Mouse (Mus musculus) spleen, adult 2 months (tissue): Measurements from ENCODE around the gene Arl6ip5.
A peak's percentile ranks its signal among the peaks of the same experiment; 100 is the strongest.

Experiments
- CTCF ChIP-seq: fragments of 200-500 bp; IDR thresholded peaks from 2 replicates; pipeline ENCODE4 v1.5.1; 2011; ENCODE audit warnings: mild to moderate bottlenecking, inconsistent platforms; ENCODE audit not compliant: insufficient read depth, insufficient read length, insufficient replicate concordance; ENCODE audit errors: extremely low read depth
- POLR2A ChIP-seq: fragments of 200-500 bp; IDR thresholded peaks from 2 replicates; pipeline ENCODE4 v1.6.1; 2011; ENCODE audit warnings: low read depth, low read length, inconsistent platforms

- TF ChIP-seq CTCF = peak; percentile 64; the same call in 1 of the 2 replicates
- no peak for TF ChIP-seq POLR2A
Measured at GRCm38 (mm10) chr6:97278014-97278787, 67.7 kb downstream of the Arl6ip5 start.
